Mouse (Mus musculus): Measurements from ENCODE around the gene Hoxd4. TPM values are rescaled to one million over a fixed set of nuclear protein-coding genes. Genes with fewer than 3 reads are reported as not detected.

The Hoxd4 gene
- not detected in 2 replicates for total RNA-seq (2023)

GRCm38 (mm10) chr2:74711721-74712621 lies at the start of gene Hoxd4, which contains the start of gene Hoxd3:
Gene Hoxd4 (plus strand): TSS chr2:74711929.
Gene Hoxd3 (plus strand): TSS chr2:74711927.

DNA sequence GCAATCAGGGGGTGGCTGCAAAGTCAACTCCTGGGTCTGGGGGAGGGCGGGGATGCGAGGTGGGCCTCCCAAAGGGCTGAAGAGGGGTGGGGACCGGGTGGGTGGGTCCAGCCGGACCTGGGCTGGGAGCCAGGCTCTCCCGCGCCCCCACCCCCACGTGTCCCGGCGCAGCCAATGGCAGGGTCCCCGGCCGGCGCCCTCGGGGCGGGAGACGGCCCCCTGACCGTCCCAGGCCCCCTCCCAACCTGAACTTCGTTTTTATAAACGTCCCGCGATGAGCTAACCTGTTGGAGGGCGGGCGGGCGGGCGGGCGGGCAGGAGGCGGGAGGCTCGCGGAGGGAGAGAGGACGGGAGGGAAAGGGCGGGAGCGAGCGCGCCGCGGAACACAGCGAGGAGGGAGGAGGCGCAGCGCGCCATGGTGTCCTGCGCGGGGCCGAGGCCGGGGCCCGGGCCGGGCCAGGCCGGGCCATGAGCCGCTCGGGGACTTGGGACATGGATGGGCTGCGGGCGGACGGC lies 43.8 kb upstream of the Hoxd4 start, which contains the start of gene Hoxd13:
TSS of gene Hoxd13 (plus strand) at position 469 of the 516 bp plus-strand sequence.

GRCm38 (mm10) chr2:74674881-74675665 lies 36.7 kb upstream of the Hoxd4 start, which contains the start of gene Hoxd12:
Gene Hoxd12 (plus strand): TSS chr2:74675013.

DNA sequence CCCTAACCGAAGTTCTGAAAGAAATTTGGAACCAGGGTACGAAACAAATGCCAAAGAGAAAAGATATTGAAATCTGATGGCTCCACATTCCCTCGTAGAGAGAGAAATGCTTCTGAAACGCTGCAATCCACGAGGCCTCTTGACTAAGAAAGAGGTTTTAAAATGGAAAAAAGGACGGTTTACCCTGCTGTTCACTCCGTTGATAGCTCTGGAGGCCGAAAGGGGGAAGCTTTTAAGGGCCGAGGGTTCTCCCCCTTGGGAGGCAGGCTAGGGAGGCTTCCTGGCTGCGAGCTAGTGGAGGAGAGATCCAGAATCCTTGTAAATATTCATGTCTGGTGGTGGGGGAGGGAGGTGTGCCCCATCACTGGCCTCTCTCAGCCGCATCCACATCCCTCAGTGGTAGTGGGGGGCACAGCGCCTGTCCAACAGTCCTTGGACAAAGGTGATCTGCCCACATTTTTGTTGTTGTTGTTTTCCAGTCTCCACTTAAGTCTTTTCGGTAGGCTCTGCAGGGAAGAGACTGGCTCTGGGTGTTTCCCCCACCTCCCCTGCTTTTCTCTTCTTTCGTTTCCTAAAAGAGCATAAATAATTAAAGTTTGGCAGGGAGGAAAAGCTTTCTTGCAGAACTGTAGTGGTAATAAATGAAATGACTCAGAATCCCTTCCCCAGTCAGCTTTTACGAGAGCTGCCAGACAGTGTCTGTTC lies 32.7 kb upstream of the Hoxd4 start, which contains the start of gene Hoxd11:
TSS of gene Hoxd11 (plus strand) at position 667 of the 705 bp plus-strand sequence.

DNA sequence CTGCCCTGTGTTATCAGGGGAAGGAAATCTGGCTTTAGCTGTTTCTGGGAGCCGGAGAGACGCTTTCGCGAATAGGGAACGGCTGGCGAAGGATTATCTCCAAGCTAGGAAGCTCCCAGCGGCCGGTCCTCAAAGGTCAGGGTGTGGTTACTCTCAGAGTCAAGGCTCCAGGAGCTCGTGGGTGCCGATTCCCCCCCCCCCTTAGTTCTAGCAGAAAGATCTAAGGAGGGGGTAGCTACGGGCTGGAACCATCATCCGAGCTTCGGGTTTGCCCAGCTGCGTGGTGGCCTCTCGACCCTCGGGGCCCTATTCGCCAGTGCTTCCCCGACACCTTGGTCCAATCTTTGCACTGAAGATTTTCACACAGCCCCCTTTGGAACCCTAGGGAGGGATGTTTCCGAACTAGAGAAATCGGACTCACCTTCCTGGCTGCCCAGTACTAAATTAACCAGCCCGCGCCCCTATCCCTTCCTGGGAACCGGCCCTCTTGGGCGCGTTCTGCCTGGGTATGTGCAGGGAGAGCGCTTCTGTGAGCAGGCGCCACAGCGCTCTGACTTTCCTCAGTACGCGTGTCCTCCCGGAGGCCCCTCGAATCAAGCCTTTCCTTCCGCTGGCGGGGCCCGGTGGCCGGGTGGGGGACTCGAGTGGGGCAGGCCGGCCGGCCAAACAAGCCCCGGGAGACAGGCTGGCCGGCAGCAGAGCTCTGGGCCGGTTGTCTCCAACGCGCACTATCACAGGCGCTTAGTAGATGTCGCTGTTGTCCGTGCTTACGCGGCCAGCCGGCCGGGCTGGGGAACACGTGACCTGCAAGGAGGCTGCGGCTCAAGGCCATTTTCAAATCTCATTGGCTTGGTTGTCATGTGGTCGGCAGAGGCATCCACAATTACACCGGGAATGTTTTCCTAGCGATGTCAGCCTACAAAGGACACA lies 20.4 kb upstream of the Hoxd4 start, which contains the start of gene Hoxd10:
TSS of gene Hoxd10 (plus strand) at position 903 of the 930 bp plus-strand sequence.

GRCm38 (mm10) chr2:74697567-74698121 lies 14.1 kb upstream of the Hoxd4 start, which contains the start of gene Hoxd9:
Gene Hoxd9 (plus strand): TSS chr2:74697727.

GRCm38 (mm10) chr2:74704393-74704998 lies 7.2 kb upstream of the Hoxd4 start, which contains the start of gene Hoxd8:
Gene Hoxd8 (plus strand): TSS chr2:74704615.

GRCm38 (mm10) chr2:74726551-74726950 lies 14.8 kb downstream of the Hoxd4 start, which contains the start of gene Gm28230:
Gene Gm28230 (plus strand): TSS chr2:74726728.

DNA sequence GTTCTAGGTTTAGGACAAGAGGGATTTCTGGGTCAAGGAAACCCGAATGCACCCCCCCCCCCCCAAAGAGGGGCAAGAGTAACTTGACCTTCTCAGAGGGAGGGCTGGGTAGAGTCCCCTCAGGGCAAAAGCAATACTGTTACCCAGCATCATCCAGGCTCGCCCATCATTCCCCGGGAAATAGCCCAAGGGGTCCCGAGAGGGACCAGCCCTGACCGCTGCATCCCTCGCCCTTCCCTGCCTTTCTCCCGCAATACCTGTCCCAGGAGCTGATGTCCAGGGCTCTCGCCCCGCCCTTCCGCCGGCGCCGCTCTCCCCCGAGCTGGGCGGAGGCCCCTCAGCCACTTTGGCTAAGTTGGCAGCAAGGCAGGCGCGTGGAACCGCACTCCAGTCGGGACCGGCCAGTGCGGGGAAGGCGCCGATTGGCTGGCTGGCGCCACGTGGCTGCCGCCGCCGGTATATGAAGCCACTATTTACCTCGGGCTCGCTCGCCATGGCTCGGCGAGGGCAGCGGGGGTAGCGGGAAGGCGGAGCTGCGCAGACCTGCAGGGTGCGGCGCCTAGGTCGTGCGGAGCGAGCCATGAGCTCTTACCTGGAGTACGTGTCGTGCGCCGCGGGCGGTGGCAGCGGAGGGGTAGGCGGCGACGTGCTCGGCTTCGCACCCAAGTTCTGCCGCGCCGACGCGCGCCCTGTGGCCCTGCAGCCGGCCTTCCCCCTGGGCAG lies 51.0 kb downstream of the Hoxd4 start, which contains the start of gene Hoxd1:
TSS of gene Hoxd1 (plus strand) at position 459 of the 723 bp plus-strand sequence.

Other genes with a start within 250 kb of the Hoxd4 start
- 46.7 and 68.0 TPM in 2 replicates for gene Lnpk, start 132.5 kb upstream of the Hoxd4 start, total RNA-seq (2023)
- not detected in 2 replicates for gene Evx2, start 52.4 kb upstream of the Hoxd4 start, total RNA-seq (2023)
- not detected in 2 replicates for gene Hoxd13, start 43.6 kb upstream of the Hoxd4 start, total RNA-seq (2023)
- gene Hoxd12, start 36.9 kb upstream of the Hoxd4 start, total RNA-seq (2023) = not detected in 2 replicates
- not detected in 2 replicates for gene Hoxd11, start 32.4 kb upstream of the Hoxd4 start, total RNA-seq (2023)
- gene Hoxd10, start 20.0 kb upstream of the Hoxd4 start, total RNA-seq (2023) = not detected in 2 replicates
- gene Hoxd9, start 14.2 kb upstream of the Hoxd4 start, total RNA-seq (2023) = not detected in 2 replicates
- not detected in 2 replicates for gene Hoxd8, start 7.3 kb upstream of the Hoxd4 start, total RNA-seq (2023)
- not detected in 2 replicates for gene Hoxd3, start within 50 bp of the Hoxd4 start, total RNA-seq (2023)
- not detected in 2 replicates for gene Gm28230, start 14.8 kb downstream of the Hoxd4 start, total RNA-seq (2023)
- gene Hoxd1, start 51.1 kb downstream of the Hoxd4 start, total RNA-seq (2023) = not detected in 2 replicates
- 8.9 and 13.5 TPM in 2 replicates for gene Mtx2, start 113.9 kb downstream of the Hoxd4 start, total RNA-seq (2023)

All from neutrophil, adult 65 days (primary cell).